Mouse (Mus musculus) kidney, adult 18-20 months (tissue): Measurements from ENCODE around the gene Rpp25l.
"Not testable (repeated sequence)": the region's sequence is repeated elsewhere in the genome, so short reads cannot be mapped to it uniquely, and the experiment has no call there.

ENCODE experiments used
- DNase-seq: peaks from one replicate; pipeline ENCODE4 v3.0.0; 2021

Gene Rpp25l

DNA sequence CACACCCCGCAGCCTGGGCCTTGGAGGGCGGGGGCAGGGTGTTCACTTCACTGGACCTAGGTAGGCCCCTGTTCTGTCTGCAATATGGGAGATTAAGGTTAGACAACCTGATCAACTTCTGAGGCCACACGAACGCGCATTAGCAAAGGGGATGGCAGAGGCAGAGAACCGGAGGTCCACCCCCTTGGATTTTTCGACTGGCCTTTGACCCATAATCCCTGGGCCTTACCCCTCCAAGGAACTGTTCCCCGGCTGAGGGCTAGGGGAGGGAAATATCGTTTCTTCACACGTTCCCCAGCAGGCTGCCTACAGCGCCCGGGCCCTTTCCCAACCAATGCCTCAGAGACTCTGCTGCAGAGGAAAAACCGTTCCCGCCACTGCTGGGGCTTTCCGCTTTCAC is 16.9 kb downstream of the Rpp25l start:
- DNase-seq = not testable (repeated sequence)

DNA sequence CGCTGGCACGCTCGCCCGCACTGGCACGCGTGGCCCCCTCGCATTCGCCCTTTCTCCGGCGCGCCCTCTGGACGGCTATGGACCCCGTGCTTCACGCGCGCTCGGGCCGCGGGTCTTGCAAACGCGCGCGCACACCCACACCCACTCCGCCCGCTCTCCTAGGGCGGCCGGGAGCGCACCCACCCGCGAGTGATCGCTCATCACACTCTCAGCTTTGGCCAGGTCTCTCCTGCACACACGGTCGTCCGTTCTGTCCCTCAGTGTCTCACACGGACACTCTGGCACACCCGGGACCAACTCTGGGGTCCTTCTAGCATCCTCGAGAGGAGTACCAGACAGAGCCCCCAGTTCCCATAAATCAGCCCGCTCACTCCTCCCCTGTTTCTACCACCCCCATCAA is 17.5 kb downstream of the Rpp25l start:
- DNase-seq = not testable (repeated sequence)

DNA sequence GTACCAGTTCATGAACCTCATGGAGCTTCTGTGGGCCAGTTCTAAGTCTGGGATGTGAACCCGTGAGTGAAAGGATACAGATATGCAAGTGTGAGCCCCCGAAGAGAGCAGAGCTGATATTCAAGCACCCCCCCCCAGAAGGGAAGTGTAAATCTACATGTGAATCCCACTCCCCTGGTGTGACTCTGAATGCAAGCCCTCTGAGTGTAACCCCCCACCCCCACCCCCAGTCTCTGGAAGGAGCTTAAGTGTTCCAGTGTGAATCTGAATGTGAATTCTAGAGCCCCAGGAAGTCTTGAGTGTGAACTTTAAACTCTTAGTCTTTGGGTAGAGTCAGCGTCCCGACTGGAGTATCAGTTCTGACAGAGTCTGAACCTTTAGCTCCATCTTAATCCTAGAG is 19.8 kb downstream of the Rpp25l start:
- not testable (repeated sequence) for DNase-seq

DNA sequence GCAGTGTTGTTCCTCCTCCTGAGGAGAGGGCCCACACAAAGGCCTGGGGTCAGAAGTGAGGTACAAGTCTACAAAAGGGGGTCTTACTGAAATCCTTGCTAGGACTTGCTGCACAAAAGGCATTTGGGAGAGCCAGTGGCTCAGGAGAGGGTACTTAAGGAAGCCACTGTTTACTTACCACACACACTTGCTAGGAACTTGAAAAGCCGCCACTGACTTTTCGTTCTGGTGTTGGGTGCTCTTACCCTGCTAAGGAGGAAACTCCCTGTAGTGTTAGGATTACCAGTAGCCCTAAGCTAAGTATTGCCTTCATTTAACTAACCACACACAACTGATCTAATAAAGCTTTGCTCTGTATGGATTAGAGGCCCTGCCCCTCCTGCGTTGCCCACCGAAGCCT is 23.3 kb downstream of the Rpp25l start:
- DNase-seq = not testable (repeated sequence)

DNA sequence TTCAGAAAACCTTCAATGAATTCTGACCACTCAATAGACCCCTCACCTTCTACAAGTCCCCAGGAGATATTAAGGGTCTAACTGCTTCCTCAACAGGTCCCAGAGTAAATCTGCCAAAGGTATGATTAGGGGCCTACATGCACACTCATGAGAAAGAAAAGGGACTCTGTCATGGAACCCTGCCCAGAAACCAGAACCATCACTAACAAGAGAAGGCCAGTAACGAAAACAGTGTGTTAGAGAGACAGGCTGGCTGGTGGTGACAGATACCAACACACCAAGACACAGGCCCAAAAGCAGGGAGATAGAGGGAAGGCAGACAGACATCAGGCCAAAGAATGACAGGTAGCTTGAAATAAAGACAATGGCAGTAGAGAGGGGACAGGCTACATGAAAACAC is 24.8 kb downstream of the Rpp25l start:
- not testable (repeated sequence) for DNase-seq

DNA sequence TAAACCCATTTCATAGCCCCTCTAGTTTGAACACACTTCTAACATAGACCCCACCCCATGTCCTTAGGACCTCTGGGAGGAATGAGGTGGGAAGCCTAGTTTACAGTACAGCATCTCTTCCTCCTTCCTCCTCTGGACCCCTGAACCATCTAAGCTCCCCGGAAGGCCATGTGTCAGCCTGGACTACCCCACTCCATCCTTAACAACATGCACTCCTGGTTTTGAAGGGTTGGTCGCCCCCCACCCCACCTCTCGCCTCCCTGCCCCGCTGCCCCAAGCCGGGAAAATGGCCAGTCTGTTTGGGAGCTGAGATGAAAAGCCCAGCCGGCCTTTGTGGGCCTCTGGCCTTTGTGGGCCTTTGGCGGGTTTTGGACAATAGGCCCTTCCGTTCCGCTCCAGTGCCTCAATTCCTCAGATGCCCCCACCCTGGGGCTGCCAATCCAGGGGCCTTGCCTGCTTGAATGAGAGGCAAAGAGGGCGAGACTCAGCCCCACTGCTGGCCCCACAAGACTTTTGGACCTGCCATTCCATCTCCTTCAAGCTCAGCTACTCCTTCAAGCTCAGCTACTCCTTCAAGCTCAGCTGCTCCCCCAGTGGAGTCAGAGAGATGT is 27.3 kb downstream of the Rpp25l start:
- not testable (repeated sequence) for DNase-seq

DNA sequence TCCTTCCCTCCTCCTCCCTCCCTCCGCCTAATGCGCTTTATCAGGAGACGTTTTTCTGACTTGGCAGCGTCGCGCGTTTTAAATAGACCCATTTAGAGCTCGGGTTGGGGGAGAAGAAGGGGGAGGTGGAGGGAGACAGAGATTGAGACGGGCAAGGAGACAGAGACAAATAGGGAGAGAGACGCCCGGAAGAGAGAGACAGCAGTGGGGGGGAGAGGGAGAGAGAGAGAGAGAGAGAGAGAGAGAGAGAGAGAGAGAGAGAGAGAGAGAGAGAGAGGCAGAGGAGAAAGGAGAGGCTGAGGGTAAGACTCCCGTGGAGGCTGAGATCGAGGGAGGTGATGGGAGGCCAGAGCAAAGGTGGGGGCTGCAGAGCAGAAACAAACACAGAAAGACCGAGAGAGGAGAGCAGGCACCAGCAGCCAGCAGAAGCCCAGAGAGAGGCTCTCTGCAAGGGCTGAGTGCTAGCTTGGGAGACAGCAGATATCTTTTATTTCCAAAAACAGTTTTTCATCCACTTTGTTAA is 28.3 kb downstream of the Rpp25l start:
- DNase-seq = not testable (repeated sequence)

DNA sequence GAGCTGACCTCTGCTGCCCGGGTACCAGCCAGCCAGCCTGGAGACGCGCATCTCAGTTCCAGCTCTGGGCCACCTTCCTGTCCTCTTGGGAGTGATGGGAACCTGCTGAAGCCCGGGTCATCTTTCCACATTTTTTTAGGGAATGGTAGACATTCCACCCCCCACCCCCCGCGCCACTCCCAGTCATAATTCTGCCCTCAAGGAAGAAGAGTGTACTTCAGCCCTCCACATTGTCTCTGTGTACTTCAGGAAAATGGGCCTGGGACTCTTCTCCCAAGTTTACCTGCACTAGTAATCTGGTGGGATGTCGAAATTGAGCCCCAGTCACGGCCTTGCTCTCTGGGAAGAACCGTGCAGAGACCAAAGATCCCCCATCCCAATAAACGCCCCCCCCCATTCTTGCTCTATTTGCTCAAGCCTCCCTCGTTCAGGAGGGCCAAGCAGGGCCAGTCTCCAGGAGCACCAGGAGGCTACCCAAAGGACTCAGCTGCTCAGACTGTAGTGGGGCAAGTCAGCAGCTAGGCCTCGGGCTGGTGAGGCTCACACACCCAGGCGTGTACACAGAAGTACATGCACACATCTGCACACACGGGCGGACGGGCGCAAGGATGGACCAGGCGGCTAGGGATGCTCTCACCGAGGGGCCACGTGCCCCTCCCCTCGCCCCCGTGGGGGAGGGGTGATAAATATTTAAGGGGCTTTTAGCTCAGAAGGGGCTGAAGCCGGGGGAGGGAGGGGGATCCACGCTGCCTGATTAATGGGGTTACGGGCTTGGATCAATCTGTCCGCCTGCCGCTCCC is 29.0 kb downstream of the Rpp25l start:
- not testable (repeated sequence) for DNase-seq

DNA sequence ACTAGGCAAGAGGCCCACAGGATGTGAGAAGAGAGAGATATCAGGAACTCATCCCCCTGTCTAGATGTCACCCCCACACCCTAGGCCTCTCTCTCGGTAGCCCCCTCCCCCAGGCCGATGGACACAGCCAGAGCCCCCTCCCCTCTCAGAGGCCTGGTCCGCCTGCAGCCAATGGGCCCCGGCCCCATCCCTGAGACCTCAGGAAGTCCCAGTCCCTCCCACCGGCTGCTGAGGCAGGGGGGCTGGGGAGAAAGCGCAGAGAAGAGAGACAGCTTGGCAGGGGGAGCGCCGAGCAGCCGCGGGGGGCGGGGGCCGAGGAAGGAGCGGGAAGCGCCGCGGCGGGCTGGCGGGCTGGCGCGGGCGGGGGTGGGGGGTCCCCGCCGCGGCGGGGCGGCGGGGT is 30.0 kb downstream of the Rpp25l start:
- DNase-seq = not testable (repeated sequence)

DNA sequence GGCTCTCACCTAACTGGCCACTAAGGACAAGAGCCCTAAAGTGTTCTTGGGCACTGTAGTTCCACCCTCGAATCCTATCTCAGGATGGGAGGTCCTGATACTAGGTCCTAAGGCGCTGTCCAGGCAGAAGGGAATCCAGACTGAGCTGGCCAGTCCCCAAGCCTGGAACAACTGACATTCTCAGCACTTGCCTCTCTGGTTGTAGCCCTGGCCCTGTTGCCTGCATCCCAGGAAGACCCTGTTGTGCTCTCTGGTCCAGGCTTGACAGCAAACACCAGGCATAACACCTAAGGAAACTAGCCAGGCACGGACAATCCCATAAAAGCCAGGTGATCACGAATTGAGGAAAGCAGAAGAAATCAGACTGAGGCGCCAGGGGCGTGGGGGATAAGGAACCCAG is 30.5 kb downstream of the Rpp25l start:
- DNase-seq = no peak

DNA sequence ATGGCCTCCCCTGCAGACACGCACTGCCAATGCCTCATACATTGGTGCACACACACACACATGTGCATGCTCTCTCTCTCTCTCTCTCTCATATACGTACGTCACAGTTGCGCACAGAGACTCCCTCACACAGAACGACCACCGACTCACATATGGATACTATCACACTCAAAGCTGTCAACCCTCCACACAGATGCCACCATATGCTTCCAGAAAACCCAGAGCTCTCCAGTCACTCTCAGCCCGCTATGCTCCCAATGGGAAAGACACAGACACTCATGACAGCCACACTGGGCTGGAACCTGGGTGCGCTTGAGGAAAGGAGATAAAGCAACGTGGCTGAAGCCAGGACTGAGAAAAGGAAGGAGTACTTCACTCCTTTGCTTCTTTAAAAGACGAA is 31.4 kb downstream of the Rpp25l start:
- no peak for DNase-seq

DNA sequence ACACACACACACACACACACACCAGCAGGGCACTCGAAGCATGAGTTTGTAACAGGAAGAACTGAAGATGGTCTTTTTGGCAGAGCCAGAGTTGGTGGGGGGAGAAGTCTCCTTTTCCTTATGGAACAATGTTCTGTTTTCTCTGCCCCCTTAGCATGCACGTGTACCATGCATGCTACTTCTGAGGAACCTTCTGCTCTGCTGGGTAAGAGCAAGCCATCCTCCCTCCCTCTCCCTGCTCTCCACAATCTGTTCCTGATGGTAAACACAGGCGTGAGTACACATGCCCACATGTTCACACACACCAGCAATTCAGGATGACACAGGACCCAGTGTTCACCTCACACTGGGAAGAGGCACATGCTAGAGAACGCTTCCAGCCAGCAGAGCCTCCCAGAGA is 32.2 kb downstream of the Rpp25l start:
- no peak for DNase-seq

DNA sequence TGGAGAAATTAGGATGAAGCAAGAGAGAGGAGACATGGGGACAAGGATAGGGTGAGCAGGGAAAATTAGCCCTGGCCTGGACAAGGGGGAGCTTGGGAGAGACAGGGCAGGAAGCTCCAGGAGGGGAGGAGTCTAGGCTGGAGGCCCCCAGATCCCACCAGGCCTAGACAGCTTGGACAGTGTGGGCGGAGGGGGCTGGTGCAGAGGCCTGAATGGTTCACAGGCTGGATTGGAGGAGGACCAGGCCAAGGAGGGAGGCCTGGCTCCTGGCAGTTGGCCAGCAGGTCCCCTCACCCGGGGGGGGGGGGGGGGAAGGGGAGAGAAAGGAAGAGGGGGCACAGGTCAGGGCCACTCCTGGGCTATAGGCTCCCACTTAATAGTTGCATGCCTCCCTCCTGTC is 34.0 kb downstream of the Rpp25l start:
- DNase-seq = no peak

DNA sequence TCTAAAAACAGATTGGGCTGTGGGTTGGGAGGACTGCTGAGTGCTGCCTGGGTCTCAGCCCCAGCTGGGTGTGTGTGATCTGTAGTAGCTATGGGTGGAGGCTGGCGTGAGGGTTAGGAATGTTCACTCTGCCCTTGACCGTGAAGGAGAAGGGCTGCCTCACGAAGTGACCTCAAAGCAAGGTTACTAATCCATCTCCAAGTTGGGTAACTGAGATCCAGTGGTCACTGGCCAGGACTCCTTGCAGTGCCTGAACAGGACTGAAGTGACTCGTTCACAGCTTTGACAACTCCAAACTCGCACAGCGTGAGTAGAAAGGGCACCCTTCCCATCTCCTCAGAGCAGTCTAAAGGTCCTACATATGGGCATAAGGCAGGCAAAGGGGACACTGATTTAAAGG is 34.5 kb downstream of the Rpp25l start:
- DNase-seq = no peak

DNA sequence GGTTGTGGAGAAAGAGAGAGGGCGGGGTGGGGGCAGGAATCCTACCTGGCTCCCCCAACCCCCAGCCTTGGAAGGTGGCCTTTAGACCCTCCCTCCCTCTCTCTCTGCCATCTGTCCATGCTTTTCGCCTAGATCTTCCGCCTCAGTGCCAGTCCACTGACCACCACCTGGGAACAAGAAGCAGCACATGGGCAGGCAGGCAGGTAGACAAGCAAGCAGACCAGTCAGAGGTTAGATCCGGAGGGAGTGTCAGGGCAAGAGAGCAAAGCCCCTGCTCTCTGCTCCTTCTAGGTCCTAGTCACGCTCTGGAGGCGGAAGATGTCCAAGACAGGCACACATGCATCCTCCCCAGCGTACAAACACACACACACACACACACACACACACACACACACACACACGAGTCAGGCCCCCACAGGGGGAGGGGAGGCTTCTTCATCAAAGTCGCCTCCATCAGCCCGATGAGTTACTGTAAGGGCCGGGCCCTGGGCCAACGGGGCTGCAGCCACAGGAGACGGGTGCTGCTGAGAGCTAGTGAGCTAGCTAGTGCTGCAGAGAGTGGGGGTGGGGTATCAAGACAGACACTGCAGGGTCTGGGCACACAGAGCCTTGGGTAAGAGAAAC is 36.2 kb downstream of the Rpp25l start:
- DNase-seq = no peak

DNA sequence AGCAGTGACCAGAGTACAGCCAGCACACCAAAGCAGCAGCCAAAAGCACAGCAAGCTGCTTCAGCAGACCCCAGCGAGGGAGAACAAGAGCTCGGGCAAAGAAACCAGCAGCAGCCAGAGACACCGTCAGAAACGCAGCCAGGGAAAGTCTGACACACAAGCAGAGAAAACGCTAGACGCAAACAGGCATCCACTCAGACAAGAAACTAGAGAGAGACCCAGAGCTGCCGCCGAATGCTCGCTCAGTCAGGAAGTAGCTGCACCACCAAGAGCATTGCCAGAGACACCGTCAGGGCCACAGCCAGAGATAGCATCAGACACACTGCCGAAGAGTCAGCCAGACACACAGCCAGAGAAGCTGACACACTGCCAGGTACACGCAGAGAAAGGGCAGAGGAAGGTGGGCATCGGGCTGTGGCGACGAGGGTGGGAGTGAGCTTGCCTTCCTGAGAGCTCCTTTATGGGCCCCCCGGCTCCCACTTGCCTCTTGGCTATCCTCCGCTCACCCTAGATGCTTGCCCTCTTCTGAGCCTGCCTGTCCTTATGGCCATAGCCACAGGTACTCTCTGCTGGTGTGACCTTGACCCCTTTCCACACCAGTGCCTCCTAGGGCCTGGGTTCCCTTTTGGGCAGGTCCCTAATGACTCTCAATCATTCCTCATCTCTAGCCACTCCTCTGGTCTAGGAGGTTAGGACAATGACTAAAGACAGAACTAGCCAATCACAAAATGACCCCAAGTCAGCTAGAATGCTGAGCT is 36.9 kb downstream of the Rpp25l start:
- DNase-seq = no peak

DNA sequence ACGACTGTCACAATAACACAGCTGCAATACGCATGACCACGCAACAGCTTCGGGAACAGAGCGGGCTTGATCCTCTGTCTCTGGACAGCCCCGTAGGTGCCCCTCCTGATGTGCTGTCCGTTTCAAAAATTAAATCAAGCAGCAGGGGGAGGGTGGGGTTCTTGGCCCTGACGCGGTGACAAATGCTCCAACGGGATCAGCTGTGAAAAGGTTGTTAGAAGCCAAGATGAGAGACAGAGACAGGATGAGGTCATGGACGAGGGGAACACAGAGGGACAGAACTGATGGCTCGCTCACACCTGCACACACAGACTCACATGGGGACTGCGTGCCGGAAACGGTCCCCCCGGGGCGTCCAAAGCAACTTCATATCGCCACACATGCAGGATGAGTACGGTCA is 40.1 kb downstream of the Rpp25l start:
- DNase-seq = no peak

DNA sequence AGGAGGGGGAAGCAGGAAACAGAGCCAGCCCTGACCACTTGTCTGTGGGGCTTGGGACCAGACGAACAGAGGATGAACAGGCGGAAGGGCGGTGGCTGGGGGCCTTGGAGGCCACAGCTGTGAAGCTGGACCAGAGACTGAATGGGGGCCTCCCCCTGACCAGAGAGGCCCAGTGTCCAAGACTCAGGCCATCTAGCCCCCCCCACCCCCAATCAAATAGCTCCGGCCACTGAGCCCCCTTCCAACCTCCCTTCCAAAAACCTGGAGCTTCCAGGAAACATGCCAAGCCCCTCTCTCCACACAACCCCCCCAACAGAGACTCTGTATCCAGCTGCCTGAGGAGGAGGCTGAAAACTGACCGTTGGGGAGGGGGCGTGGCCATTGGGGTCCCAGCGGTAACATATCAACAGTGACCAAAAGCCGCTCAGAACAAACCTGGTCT is 40.8 kb downstream of the Rpp25l start:
- no peak for DNase-seq

DNA sequence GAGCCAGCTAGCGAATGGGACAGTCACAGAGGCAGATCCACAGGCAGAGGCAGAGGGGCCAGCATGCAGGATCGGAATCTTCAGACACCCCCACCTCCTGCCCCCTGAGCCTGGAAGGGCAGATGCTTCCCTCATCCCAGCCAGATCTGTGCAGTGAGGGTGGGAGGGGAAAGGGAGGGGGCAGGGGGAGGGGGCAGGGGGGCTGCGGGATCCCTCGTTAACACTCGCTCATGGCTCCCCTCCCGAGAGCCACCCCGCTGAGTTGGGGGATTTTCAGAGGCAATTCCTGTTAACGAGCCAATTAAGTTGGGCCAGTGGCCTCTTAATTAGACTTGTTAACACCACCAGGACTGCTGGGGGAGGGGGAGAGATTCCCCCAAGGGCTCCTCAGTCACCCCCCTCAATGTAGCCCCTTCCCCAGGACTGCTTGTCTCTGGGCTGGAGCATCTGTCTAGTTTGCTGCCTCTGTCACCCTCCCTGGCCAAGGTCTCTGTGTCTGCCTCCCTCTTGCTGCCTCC is 41.3 kb downstream of the Rpp25l start:
- DNase-seq = no peak

DNA sequence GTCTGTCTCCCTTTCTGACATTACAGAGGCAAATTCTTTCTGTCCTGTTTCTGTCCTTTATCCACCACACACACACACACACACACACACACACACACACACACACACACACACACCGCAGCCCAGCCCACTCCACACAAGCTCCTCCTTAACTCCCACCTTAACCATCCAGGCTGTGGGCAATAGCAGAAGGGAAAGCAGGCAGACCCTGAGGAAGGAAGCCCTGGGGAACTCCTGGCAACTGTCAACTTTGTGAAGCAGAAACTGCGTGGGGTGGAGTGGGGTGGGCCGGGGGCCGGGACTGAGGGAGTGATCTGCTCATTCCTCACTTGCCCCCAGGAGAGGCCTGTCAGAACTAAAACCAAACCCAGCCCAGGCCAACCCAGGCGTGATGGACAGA is 41.8 kb downstream of the Rpp25l start:
- DNase-seq = no peak

DNA sequence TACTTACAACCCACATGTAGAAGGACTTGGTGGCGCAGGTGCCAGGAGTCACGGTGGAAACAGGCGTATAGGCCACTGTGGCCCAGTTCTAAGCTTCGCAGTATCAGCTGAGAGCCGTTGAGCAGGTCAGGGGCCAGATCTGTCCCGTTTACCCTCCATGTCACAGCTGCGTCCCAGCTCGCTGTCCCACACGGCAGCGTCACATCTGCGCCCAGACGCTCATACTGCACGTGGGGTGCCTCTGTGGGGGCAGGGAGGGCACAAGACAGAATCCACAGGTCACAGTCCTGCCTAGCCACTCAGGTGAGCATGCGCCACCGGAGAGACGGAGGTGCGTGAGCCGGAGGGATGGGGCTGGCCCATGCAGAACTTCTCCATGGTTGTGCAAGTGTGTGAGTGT is 42.5 kb downstream of the Rpp25l start:
- DNase-seq = no peak

DNA sequence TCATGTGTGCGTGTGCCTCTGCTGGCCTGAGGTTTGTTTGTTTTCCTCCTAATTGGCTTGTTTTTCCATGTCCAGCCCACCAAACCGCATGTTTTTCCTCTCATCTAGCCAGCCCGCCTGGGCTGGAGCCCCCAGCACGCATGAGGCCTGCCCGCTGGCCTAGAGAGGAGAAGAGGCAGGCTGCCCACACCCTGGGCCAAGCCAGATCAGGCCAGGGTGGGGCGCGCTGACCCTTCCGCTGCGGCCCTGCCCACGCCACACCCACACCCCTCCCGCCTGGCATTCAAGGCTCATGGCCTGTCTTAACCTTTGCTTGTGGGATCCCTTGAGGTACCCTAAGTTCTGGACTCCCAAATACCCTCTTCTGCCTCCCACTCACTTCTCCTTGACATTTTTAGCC is 46.7 kb downstream of the Rpp25l start:
- no peak for DNase-seq
